Mouse (Mus musculus) liver, postnatal 0 days (tissue): ENCODE results near the gene Ucp2. TPM values are rescaled to one million over a fixed set of nuclear protein-coding genes. Genes with fewer than 3 reads are reported as not detected.
A peak's percentile ranks its signal among the peaks of the same experiment; 100 is the strongest.
"Not testable (repeated sequence)": the region's sequence is repeated elsewhere in the genome, so short reads cannot be mapped to it uniquely, and the experiment has no call there.

Experiments
- ATAC-seq: fragments of 200-750 bp; cut with Nextera tagmentation; 2 replicates; pipeline ENCODE4 v1.8.0; 2017; ENCODE audit warnings: mild to moderate bottlenecking, moderate library complexity
- DNase-seq: peaks from one replicate; pipeline ENCODE4 v3.0.0-alpha.2; 2016
- H3K27ac ChIP-seq: fragments of 300-500 bp; sonication (generic); 2 replicates; pipeline ENCODE4 v1.5.1; 2014; ENCODE audit warnings: antibody characterized with exemption, moderate library complexity, mild to moderate bottlenecking, low read depth
- H3K27me3 ChIP-seq: fragments of 300-500 bp; sonication (generic); 2 replicates; pipeline ENCODE4 v1.6.1; 2014; ENCODE audit warnings: low read length, control low read depth, mixed read lengths; ENCODE audit not compliant: insufficient read depth
- H3K36me3 ChIP-seq: fragments of 300-500 bp; sonication (generic); replicated peaks from 2 replicates; pipeline ENCODE4 v1.6.1; 2014; ENCODE audit warnings: mild to moderate bottlenecking, control low read depth, low read length, moderate library complexity, mixed read lengths; ENCODE audit not compliant: insufficient read depth
- H3K4me1 ChIP-seq: fragments of 300-500 bp; sonication (generic); 2 replicates; pipeline ENCODE4 v1.6.1; 2014; ENCODE audit warnings: antibody characterized with exemption, mild to moderate bottlenecking, control low read depth; ENCODE audit not compliant: insufficient read depth
- H3K4me2 ChIP-seq: fragments of 300-500 bp; sonication (generic); 2 replicates; pipeline ENCODE4 v1.6.1; 2014; ENCODE audit warnings: low read depth, mild to moderate bottlenecking, low read length, moderate library complexity, mixed read lengths
- H3K4me3 ChIP-seq: fragments of 300-500 bp; sonication (generic); 2 replicates; pipeline ENCODE4 v1.5.1; 2014; ENCODE audit warnings: low read depth, low read length
- H3K9ac ChIP-seq: fragments of 300-500 bp; sonication (generic); replicated peaks from 2 replicates; pipeline ENCODE4 v1.6.1; 2014; ENCODE audit warnings: mild to moderate bottlenecking, moderate library complexity
- H3K9me3 ChIP-seq: fragments of 300-500 bp; sonication (generic); 2 replicates; pipeline ENCODE4 v1.6.1; 2016; ENCODE audit warnings: mild to moderate bottlenecking, control low read depth, low read length, mixed read lengths
- CTCF ChIP-seq: sonication (generic); IDR thresholded peaks from 2 replicates; pipeline ENCODE4 v1.5.1; 2016; ENCODE audit warnings: antibody characterized with exemption, low read depth
- EP300 ChIP-seq: IDR thresholded peaks from 2 replicates; pipeline ENCODE4 v1.6.1; 2016; ENCODE audit warnings: antibody characterized with exemption, low read depth, mild to moderate bottlenecking
- WGBS: fragments of 180-500 bp; shearing (Covaris S2); extraction: QIAGEN DNeasy Blood & Tissue Kit; methylation state at CpG from one replicate; pipeline ENCODE4 v1.1.7; 2014; ENCODE audit not compliant: insufficient replicate concordance; 5-methylcytosine and 5-hydroxymethylcytosine counted together
- polyA plus RNA-seq: library from polyadenylated mRNA; unstranded; fragments of >200 nt; fragmentation: Nextera tagmentation; extraction: Ambion mirVana; gene quantifications from 2 replicates; pipeline ENCODE4 v1.2.1, GENCODE M21; 2015

Ucp2 gene
- polyA plus RNA-seq, 1 experiment from 2014 or later = 530 TPM

GRCm38 (mm10) chr7:100473846-100474454 lies 19.2 kb upstream of the Ucp2 start:
- peaks cover 14% of the 10 kb centered on the region for H3K36me3 ChIP-seq
- peaks cover 11% of the 10 kb centered on the region for H3K4me1 ChIP-seq
- WGBS = 67% methylated on average over 9 of the region's 9 CpGs
- H3K9ac ChIP-seq = no peak overlapping the region
- H3K27me3 ChIP-seq = no peaks in the 10 kb centered on the region
- no peak overlapping the region for H3K27ac ChIP-seq
- no peak overlapping the region for H3K4me2 ChIP-seq
- ATAC-seq (no peak), DNase-seq (no peak)
- H3K4me3 ChIP-seq = no peak overlapping the region
- no peaks in the 10 kb centered on the region for H3K9me3 ChIP-seq
- TF ChIP-seq EP300 (no peak), CTCF (no peak)

DNA sequence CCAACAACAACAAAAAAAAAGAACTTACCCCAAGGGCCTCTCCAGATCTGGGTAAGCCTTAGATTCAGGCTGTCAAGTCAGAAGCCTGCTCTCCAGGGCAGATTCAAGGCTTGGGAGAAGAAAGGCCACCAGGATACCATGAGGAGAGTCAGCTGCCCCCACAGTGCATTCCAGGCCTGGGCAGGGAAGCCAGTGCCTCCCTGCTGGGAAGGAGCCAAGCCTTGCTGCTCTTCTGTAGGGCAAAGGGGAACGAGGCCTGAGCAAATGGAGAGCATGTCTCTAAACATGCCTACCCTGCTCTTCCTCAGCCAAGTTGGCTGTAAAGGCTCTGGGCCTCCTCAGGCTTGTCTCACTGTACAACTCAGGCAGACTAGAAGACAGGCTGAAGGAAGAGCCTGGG lies 18.5 kb upstream of the Ucp2 start:
- ATAC-seq = peak; percentile 80
- no peak overlapping the region for H3K9ac ChIP-seq
- WGBS = 29% methylated on average over 1 of the region's 1 CpGs
- no peak overlapping the region; the same call in 1 of the 2 replicates for H3K27ac ChIP-seq
- H3K9me3 ChIP-seq = no peaks in the 10 kb centered on the region
- peaks cover 5% of the 10 kb centered on the region for H3K4me1 ChIP-seq
- no peak overlapping the region for H3K4me2 ChIP-seq
- DNase-seq = peak; percentile 60
- H3K27me3 ChIP-seq = no peaks in the 10 kb centered on the region
- H3K4me3 ChIP-seq = no peak overlapping the region
- TF ChIP-seq EP300 (no peak), CTCF (no peak)
- peaks cover 7% of the 10 kb centered on the region for H3K36me3 ChIP-seq

- Histone ChIP-seq H3K4me1 (peaks cover 5% of the 10 kb centered on the region; the same call in 1 of the 2 replicates), H3K4me3 (no peak overlapping the region), H3K9me3 (no peaks in the 10 kb centered on the region), H3K27ac (no peak overlapping the region), H3K4me2 (no peak overlapping the region), H3K36me3 (no peaks in the 10 kb centered on the region), H3K9ac (no peak overlapping the region), H3K27me3 (no peaks in the 10 kb centered on the region)
- no peak for TF ChIP-seq EP300
- TF ChIP-seq CTCF = no peak
- ATAC-seq = no peak
- no peak for DNase-seq
- WGBS = 84% methylated on average over 20 of the region's 20 CpGs
Observed at GRCm38 (mm10) chr7:100479100-100479822, 13.9 kb upstream of the Ucp2 start.

DNA sequence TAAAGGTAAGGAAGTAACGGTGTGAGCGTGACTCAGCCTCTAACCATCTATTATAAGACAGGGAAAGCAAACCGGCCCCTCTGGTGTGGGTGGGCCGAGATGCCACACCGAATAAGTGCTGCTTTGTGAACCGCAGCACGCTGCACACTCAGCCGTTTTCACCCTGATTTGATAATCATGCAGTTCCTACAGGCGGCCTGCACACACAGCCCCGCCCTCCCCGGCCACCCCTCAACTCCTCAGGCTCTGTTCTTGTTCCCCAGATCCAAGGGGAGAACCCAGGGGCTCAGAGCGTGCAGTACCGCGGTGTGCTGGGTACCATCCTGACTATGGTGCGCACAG lies 13.3 kb upstream of the Ucp2 start:
- Histone ChIP-seq H3K36me3 (no peaks in the 10 kb centered on the region), H3K4me1 (peaks cover 2% of the 10 kb centered on the region; the same call in 1 of the 2 replicates), H3K27ac (no peak overlapping the region), H3K9ac (no peak overlapping the region), H3K27me3 (no peaks in the 10 kb centered on the region), H3K4me3 (no peak overlapping the region), H3K4me2 (no peak overlapping the region), H3K9me3 (no peaks in the 10 kb centered on the region)
- TF ChIP-seq EP300 (no peak), CTCF (no peak)
- WGBS = 69% methylated on average over 15 of the region's 15 CpGs
- no peak for DNase-seq
- ATAC-seq = no peak

DNA sequence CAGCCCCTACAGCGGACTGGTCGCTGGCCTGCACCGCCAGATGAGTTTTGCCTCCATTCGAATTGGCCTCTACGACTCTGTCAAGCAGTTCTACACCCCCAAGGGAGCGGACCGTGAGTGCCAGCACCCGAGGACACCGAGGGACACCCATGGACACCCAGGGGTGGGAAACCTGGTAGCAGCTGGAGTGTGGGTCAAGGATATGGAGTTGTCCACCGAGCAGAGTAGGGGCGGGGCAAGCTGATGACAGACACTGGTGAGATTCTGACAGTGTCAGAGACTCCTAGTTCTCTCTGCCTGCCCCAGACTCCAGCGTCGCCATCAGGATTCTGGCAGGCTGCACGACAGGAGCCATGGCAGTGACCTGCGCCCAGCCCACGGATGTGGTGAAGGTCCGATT lies 13.0 kb upstream of the Ucp2 start:
- Histone ChIP-seq H3K4me3 (no peak overlapping the region), H3K4me2 (no peak overlapping the region), H3K27me3 (no peaks in the 10 kb centered on the region), H3K4me1 (no peaks in the 10 kb centered on the region), H3K9me3 (no peaks in the 10 kb centered on the region), H3K27ac (no peak overlapping the region), H3K36me3 (no peaks in the 10 kb centered on the region), H3K9ac (no peak overlapping the region)
- no peak for ATAC-seq
- 83% methylated on average over 17 of the region's 17 CpGs for WGBS
- DNase-seq = no peak
- TF ChIP-seq EP300 (no peak), CTCF (no peak)

GRCm38 (mm10) chr7:100482046-100482445 lies 11.1 kb upstream of the Ucp2 start:
- not testable (repeated sequence) for H3K4me3 ChIP-seq, H3K27me3 ChIP-seq, H3K36me3 ChIP-seq, DNase-seq, H3K27ac ChIP-seq, H3K9ac ChIP-seq, H3K9me3 ChIP-seq, ATAC-seq, H3K4me1 ChIP-seq, H3K4me2 ChIP-seq
- WGBS = 80% methylated on average over 2 of the region's 2 CpGs
